Comparison of ENCODE assay signal across 8 mouse cellular contexts in genomic region chr17:57275111-57275996, GRCm38 (mm10). TPM values are rescaled to one million over a fixed set of nuclear protein-coding genes. Genes with fewer than 3 reads are reported as not detected.
DNase-seq lines count a peak whose midpoint lies in the region; ATAC-seq and TF ChIP-seq lines count a peak whose summit lies in the region.

No protein-coding gene starts in this region.

- H3K4me1 ChIP-seq in embryonic facial prominence, embryonic 10.5 days: peaks cover 17% of the 10 kb centered on the region
- H3K4me1 ChIP-seq in heart, adult 2 months (ENCODE audit: control insufficient read depth, insufficient read depth, low read length): peaks cover 2% of the 10 kb centered on the region; the same call in 1 of the 2 replicates
- H3K4me1 ChIP-seq in kidney, adult 2 months (ENCODE audit: control insufficient read depth, insufficient read depth, low read length): no peaks in the 10 kb centered on the region; the same call in 1 of the 2 replicates
- H3K4me1 ChIP-seq in limb, embryonic 14.5 days (ENCODE audit: control insufficient read depth, insufficient read depth, low read length): peaks cover 7% of the 10 kb centered on the region
- H3K4me1 ChIP-seq in midbrain, embryonic 15.5 days: peaks cover 23% of the 10 kb centered on the region
- H3K4me1 ChIP-seq in spleen, adult 2 months (ENCODE audit: control insufficient read depth, insufficient read depth, insufficient read length): peaks cover 14% of the 10 kb centered on the region; the same call in 1 of the 2 replicates

- H3K4me2 ChIP-seq in limb, embryonic 14.5 days (replicated peaks; ENCODE audit: low read depth, low read length, severe bottlenecking): peak overlapping the region; percentile 70
- H3K4me2 ChIP-seq in midbrain, embryonic 15.5 days: peak overlapping the region; percentile 66

- TF ChIP-seq EP300 in heart, adult 2 months (IDR thresholded peaks at IDR 0.05; ENCODE audit: insufficient read depth, low read depth, low read length): peak; percentile 45; the same call in 1 of the 2 replicates

- peak overlapping the region; percentile 58 for H3K4me3 ChIP-seq in embryonic facial prominence, embryonic 10.5 days
- H3K4me3 ChIP-seq in heart, adult 2 months: peak overlapping the region; percentile 92
- H3K4me3 ChIP-seq in kidney, adult 2 months (ENCODE audit: insufficient read depth, low read depth, low read length): peak overlapping the region; percentile 75
- peak overlapping the region; percentile 54 for H3K4me3 ChIP-seq in limb, embryonic 14.5 days (replicated peaks; ENCODE audit: low read length)
- H3K4me3 ChIP-seq in midbrain, embryonic 15.5 days: peak overlapping the region; percentile 44
- H3K4me3 ChIP-seq in spleen, adult 2 months (ENCODE audit: extremely low read depth, insufficient read depth, insufficient read length): peak overlapping the region; percentile 75

- DNase-seq in layer of hippocampus, adult 11-12 months (ENCODE audit: low spot score): peak; percentile 74
- DNase-seq in layer of hippocampus, adult 9-10 months (ENCODE audit: low spot score): no peak
- DNase-seq in embryonic facial prominence, embryonic 10.5 days (ENCODE audit: low spot score): peak; percentile 81
- DNase-seq in heart, adult 2 months: peak; percentile 93
- peak; percentile 96 for DNase-seq in kidney, adult 2 months
- DNase-seq in limb, embryonic 14.5 days (ENCODE audit: low spot score): peak; percentile 75
- peak; percentile 70 to 85 for DNase-seq in spleen, adult 2 months (ENCODE audit: low read depth in 1 of 2, low spot score in 2 of 2)

- peaks cover 64% of the 10 kb centered on the region for H3K27me3 ChIP-seq in embryonic facial prominence, embryonic 10.5 days (replicated peaks; ENCODE audit: low read depth, poor library complexity, severe bottlenecking)
- H3K27me3 ChIP-seq in heart, adult 2 months (ENCODE audit: control insufficient read depth, insufficient read depth, low read length): no peaks in the 10 kb centered on the region
- no peaks in the 10 kb centered on the region for H3K27me3 ChIP-seq in kidney, adult 2 months (replicated peaks; ENCODE audit: control insufficient read depth, insufficient read depth, low read length)
- H3K27me3 ChIP-seq in limb, embryonic 14.5 days (ENCODE audit: control insufficient read depth, insufficient read depth, low read length): peaks cover 25% of the 10 kb centered on the region
- H3K27me3 ChIP-seq in midbrain, embryonic 15.5 days (replicated peaks): peaks cover 30% of the 10 kb centered on the region
- H3K27me3 ChIP-seq in spleen, adult 2 months (ENCODE audit: control insufficient read depth, insufficient read depth, low read length): no peaks in the 10 kb centered on the region

- intact Hi-C loops in heart, adult 2 months (cut with DNase I): loop anchor here (1.0 kb wide), 1 partner anchor 26 kb away; the partner anchor contains the start of gene Trip10

- ATAC-seq in limb, embryonic 14.5 days (ENCODE audit: low FRiP score, low read depth): peak; percentile 72
- ATAC-seq in midbrain, embryonic 15.5 days (replicated peaks): peak; percentile 77

- TF ChIP-seq CTCF in heart, adult 2 months (IDR thresholded peaks at IDR 0.05): no peak
- no peak for TF ChIP-seq CTCF in kidney, adult 2 months (conservative IDR thresholded peaks at IDR 0.05; ENCODE audit: insufficient read depth, insufficient read length, low read depth, low read length)
- no peak for TF ChIP-seq CTCF in spleen, adult 2 months (IDR thresholded peaks at IDR 0.05; ENCODE audit: extremely low read depth, insufficient read depth, insufficient read length, insufficient replicate concordance)

- peak; percentile 82 for TF ChIP-seq POLR2A in heart, adult 2 months (IDR thresholded peaks at IDR 0.05; ENCODE audit: insufficient read depth, low read depth, low read length)
- TF ChIP-seq POLR2A in kidney, adult 2 months (IDR thresholded peaks at IDR 0.05; ENCODE audit: low read depth, low read length): peak; percentile 41
- no peak for TF ChIP-seq POLR2A in limb, embryonic 14.5 days (IDR thresholded peaks at IDR 0.05; ENCODE audit: borderline replicate concordance, extremely low read depth, insufficient read depth, insufficient read length)
- no peak; the same call in 1 of the 2 replicates for TF ChIP-seq POLR2A in spleen, adult 2 months (IDR thresholded peaks at IDR 0.05; ENCODE audit: low read depth, low read length)

- no peaks in the 10 kb centered on the region for H3K36me3 ChIP-seq in embryonic facial prominence, embryonic 10.5 days (replicated peaks)
- H3K36me3 ChIP-seq in heart, adult 2 months (ENCODE audit: control insufficient read depth, insufficient read depth, low read length): no peaks in the 10 kb centered on the region
- H3K36me3 ChIP-seq in kidney, adult 2 months (ENCODE audit: control insufficient read depth, insufficient read depth, low read length): no peaks in the 10 kb centered on the region
- H3K36me3 ChIP-seq in limb, embryonic 14.5 days (ENCODE audit: control insufficient read depth, insufficient read depth, low read length): no peaks in the 10 kb centered on the region
- no peaks in the 10 kb centered on the region for H3K36me3 ChIP-seq in midbrain, embryonic 15.5 days (replicated peaks)
- no peaks in the 10 kb centered on the region for H3K36me3 ChIP-seq in spleen, adult 2 months (ENCODE audit: control insufficient read depth, insufficient read depth, low read length)

- H3K79me2 ChIP-seq in heart, adult 2 months (replicated peaks; ENCODE audit: control insufficient read depth, insufficient read depth, low read length): no peaks in the 10 kb centered on the region

- no peaks in the 10 kb centered on the region for H3K9me3 ChIP-seq in embryonic facial prominence, embryonic 10.5 days
- no peaks in the 10 kb centered on the region for H3K9me3 ChIP-seq in limb, embryonic 14.5 days (ENCODE audit: control insufficient read depth, low read length)
- H3K9me3 ChIP-seq in midbrain, embryonic 15.5 days: no peaks in the 10 kb centered on the region

- H3K27ac ChIP-seq in embryonic facial prominence, embryonic 10.5 days (replicated peaks): no peak overlapping the region
- H3K27ac ChIP-seq in heart, adult 2 months: peak overlapping the region; percentile 93
- peak overlapping the region; percentile 92 for H3K27ac ChIP-seq in kidney, adult 2 months (ENCODE audit: insufficient read depth, low read depth, low read length)
- no peak overlapping the region for H3K27ac ChIP-seq in limb, embryonic 14.5 days (replicated peaks; ENCODE audit: low read depth, low read length)
- H3K27ac ChIP-seq in midbrain, embryonic 15.5 days: no peak overlapping the region
- peak overlapping the region; percentile 95 for H3K27ac ChIP-seq in spleen, adult 2 months (ENCODE audit: insufficient read depth, low read length)

- under 1% methylated on average over 53 of the region's 53 CpGs for WGBS in embryonic facial prominence, embryonic 10.5 days
- WGBS in heart, adult 2 months: under 1% methylated on average over 43 of the region's 53 CpGs
- under 1% methylated on average over 53 of the region's 53 CpGs for WGBS in kidney, adult 2 months
- WGBS in limb, embryonic 14.5 days: under 1% methylated on average over 53 of the region's 53 CpGs
- under 1% methylated on average over 52 of the region's 53 CpGs for WGBS in midbrain, embryonic 15.5 days
- under 1% methylated on average over 53 of the region's 53 CpGs for WGBS in spleen, adult 2 months

- H3K9ac ChIP-seq in heart, adult 2 months (ENCODE audit: low read depth, low read length): peak overlapping the region; percentile 84
- H3K9ac ChIP-seq in limb, embryonic 14.5 days (ENCODE audit: low read depth, low read length, severe bottlenecking): peak overlapping the region; percentile 48; the same call in 1 of the 2 replicates
- H3K9ac ChIP-seq in midbrain, embryonic 15.5 days: peak overlapping the region; percentile 32; the same call in 1 of the 2 replicates

RNA-seq across cellular contexts. Expression of gene Vav1, which starts 3.5 kb away (rescaled TPM):
- 1.4 and 1.6 TPM in 2 replicates for polyA plus RNA-seq in embryonic facial prominence, embryonic 10.5 days (2016; fragmentation: Nextera tagmentation; extraction: Ambion mirVana)
- total RNA-seq in heart, adult 2 months (2021): 1 to 10 TPM; 1.9 to 2.2 TPM
- 1.8 and 2.0 TPM in 2 replicates for polyA plus RNA-seq in heart, adult 2 months (2012; rRNA removed)
- polyA plus RNA-seq in kidney, adult 2 months (2012; rRNA removed): 1.1 and 3.4 TPM in 2 replicates
- 2.6 and 3.3 TPM in 2 replicates for polyA plus RNA-seq in limb, embryonic 14.5 days (2012; rRNA removed)
- 3.8 and 4.6 TPM in 2 replicates for polyA plus RNA-seq in limb, embryonic 14.5 days (2014; fragmentation: Nextera tagmentation; extraction: Ambion mirVana)
- 1.5 and 1.6 TPM in 2 replicates for polyA plus RNA-seq in midbrain, embryonic 15.5 days (2015; fragmentation: Nextera tagmentation; extraction: Ambion mirVana)
- 51.6 and 53.3 TPM in 2 replicates for polyA plus RNA-seq in spleen, adult 2 months (2012; rRNA removed)

RNA-seq across cellular contexts. Expression of gene Trip10, which starts 26.1 kb away (rescaled TPM):
- polyA plus RNA-seq in embryonic facial prominence, embryonic 10.5 days (2016; fragmentation: Nextera tagmentation; extraction: Ambion mirVana): 37.4 and 42.2 TPM in 2 replicates
- 100 to 1,000 TPM; 107 to 128 TPM for total RNA-seq in heart, adult 2 months (2021)
- polyA plus RNA-seq in heart, adult 2 months (2012; rRNA removed): 69.0 and 83.2 TPM in 2 replicates
- polyA plus RNA-seq in kidney, adult 2 months (2012; rRNA removed): 30.4 and 35.6 TPM in 2 replicates
- 40.5 and 46.9 TPM in 2 replicates for polyA plus RNA-seq in limb, embryonic 14.5 days (2012; rRNA removed)
- polyA plus RNA-seq in limb, embryonic 14.5 days (2014; fragmentation: Nextera tagmentation; extraction: Ambion mirVana): 27.1 and 29.8 TPM in 2 replicates
- 9.6 and 10.5 TPM in 2 replicates for polyA plus RNA-seq in midbrain, embryonic 15.5 days (2015; fragmentation: Nextera tagmentation; extraction: Ambion mirVana)
- polyA plus RNA-seq in spleen, adult 2 months (2012; rRNA removed): 9.8 and 10.5 TPM in 2 replicates

RNA-seq across cellular contexts. Expression of gene Gpr108, which starts 27.1 kb away (rescaled TPM):
- polyA plus RNA-seq in embryonic facial prominence, embryonic 10.5 days (2016; fragmentation: Nextera tagmentation; extraction: Ambion mirVana): 24.9 and 25.7 TPM in 2 replicates
- total RNA-seq in heart, adult 2 months (2021): 10 to 100 TPM; 27.8 to 32.7 TPM
- polyA plus RNA-seq in heart, adult 2 months (2012; rRNA removed): 37.9 and 48.3 TPM in 2 replicates
- 36.7 and 39.6 TPM in 2 replicates for polyA plus RNA-seq in kidney, adult 2 months (2012; rRNA removed)
- 36.4 and 42.7 TPM in 2 replicates for polyA plus RNA-seq in limb, embryonic 14.5 days (2012; rRNA removed)
- polyA plus RNA-seq in limb, embryonic 14.5 days (2014; fragmentation: Nextera tagmentation; extraction: Ambion mirVana): 39.6 and 40.8 TPM in 2 replicates
- 22.7 and 23.1 TPM in 2 replicates for polyA plus RNA-seq in midbrain, embryonic 15.5 days (2015; fragmentation: Nextera tagmentation; extraction: Ambion mirVana)
- 38.5 and 39.0 TPM in 2 replicates for polyA plus RNA-seq in spleen, adult 2 months (2012; rRNA removed)

RNA-seq across cellular contexts. Expression of gene C3, which starts 47.4 kb away (rescaled TPM):
- polyA plus RNA-seq in embryonic facial prominence, embryonic 10.5 days (2016; fragmentation: Nextera tagmentation; extraction: Ambion mirVana): 0.30 and 0.32 TPM in 2 replicates
- total RNA-seq in heart, adult 2 months (2021): 10 to 100 TPM; 91.5 to 91.6 TPM
- polyA plus RNA-seq in heart, adult 2 months (2012; rRNA removed): 119 and 160 TPM in 2 replicates
- 51.5 and 69.4 TPM in 2 replicates for polyA plus RNA-seq in kidney, adult 2 months (2012; rRNA removed)
- polyA plus RNA-seq in limb, embryonic 14.5 days (2012; rRNA removed): 0.85 and 1.6 TPM in 2 replicates
- 0.46 and 0.52 TPM in 2 replicates for polyA plus RNA-seq in limb, embryonic 14.5 days (2014; fragmentation: Nextera tagmentation; extraction: Ambion mirVana)
- polyA plus RNA-seq in midbrain, embryonic 15.5 days (2015; fragmentation: Nextera tagmentation; extraction: Ambion mirVana): 2.2 TPM in 2 replicates
- 160 and 170 TPM in 2 replicates for polyA plus RNA-seq in spleen, adult 2 months (2012; rRNA removed)

Comparison
In these comparisons a context has a peak if more than half of its experiments do, and no peak if none do; other contexts are left out.
1. H3K27ac ChIP-seq: peak in heart, adult 2 months (single experiment), kidney, adult 2 months (single experiment) and spleen, adult 2 months (single experiment); none in embryonic facial prominence, embryonic 10.5 days (single experiment), limb, embryonic 14.5 days (single experiment) and midbrain, embryonic 15.5 days (single experiment).
2. H3K9ac ChIP-seq: peak in every context shown above with its lines; median percentile 84 in heart, adult 2 months; 48 in limb, embryonic 14.5 days; 32 in midbrain, embryonic 15.5 days.
3. POLR2A ChIP-seq: peak in heart, adult 2 months (single experiment) and kidney, adult 2 months (single experiment); none in limb, embryonic 14.5 days (single experiment) and spleen, adult 2 months (single experiment).
4. Peak in every context shown above with its lines, with median percentiles within 50 percentile points of each other: H3K4me3 ChIP-seq.